Mouse (Mus musculus) C2C12 (cell line): ENCODE data around the gene Nhsl2. TPM values are rescaled to one million over a fixed set of nuclear protein-coding genes. Genes with fewer than 3 reads are reported as not detected.
A peak's percentile ranks its signal among the peaks of the same experiment; 100 is the strongest.

ENCODE experiments used
- H3K27me3 ChIP-seq: one replicate; pipeline ENCODE4 v1.6.1; 2011; ENCODE audit not compliant: control insufficient read depth, insufficient read depth, insufficient read length
- H3K36me3 ChIP-seq: one replicate; pipeline ENCODE4 v1.6.1; 2011; ENCODE audit not compliant: control insufficient read depth, insufficient read depth
- H3K4me3 ChIP-seq: one replicate; pipeline ENCODE4 v1.5.1; 2011; ENCODE audit warnings: mild to moderate bottlenecking, control low read depth; ENCODE audit not compliant: poor library complexity, insufficient read depth, severe bottlenecking
- H3K79me2 ChIP-seq: one replicate; pipeline ENCODE4 v1.6.1; 2011; ENCODE audit not compliant: control insufficient read depth, insufficient read depth
- H3K79me3 ChIP-seq: one replicate; pipeline ENCODE4 v1.6.1; 2011; ENCODE audit warnings: low read depth, control low read depth
- H3ac ChIP-seq: one replicate; pipeline ENCODE3; 2011; ENCODE audit warnings: low read depth; ENCODE audit not compliant: control insufficient read depth, insufficient read length
- CEBPB ChIP-seq: IDR thresholded peaks from one replicate; pipeline ENCODE4 v1.6.1; 2011; ENCODE audit warnings: low read depth, mild to moderate bottlenecking, control low read depth, moderate library complexity
- CTCF ChIP-seq: IDR thresholded peaks from one replicate; pipeline ENCODE4 v1.5.1; 2011; ENCODE audit not compliant: control insufficient read depth, insufficient read depth, insufficient read length
- FOSL1 ChIP-seq: IDR thresholded peaks from one replicate; pipeline ENCODE4 v1.8.0; 2011; ENCODE audit warnings: mild to moderate bottlenecking, low read length; ENCODE audit not compliant: poor library complexity, insufficient read depth, severe bottlenecking
- MAX ChIP-seq: IDR thresholded peaks from one replicate; pipeline ENCODE4 v1.6.1; 2011; ENCODE audit warnings: mild to moderate bottlenecking, control low read depth
- MYOD1 ChIP-seq: IDR thresholded peaks from one replicate; pipeline ENCODE4 v1.6.1; 2011; ENCODE audit warnings: low read depth; ENCODE audit not compliant: control insufficient read depth, insufficient read length
- MYOG ChIP-seq: IDR thresholded peaks from one replicate; pipeline ENCODE4 v1.6.1; 2011; ENCODE audit not compliant: control insufficient read depth, insufficient read length; ENCODE audit errors: extremely low read depth
- USF1 ChIP-seq: IDR thresholded peaks from one replicate; pipeline ENCODE4 v1.6.1; 2011; ENCODE audit warnings: low read depth, mild to moderate bottlenecking, control low read depth, moderate library complexity
- polyA plus RNA-seq: library from polyadenylated mRNA; unstranded; fragments of >200 nt; fragmentation: generic; extraction: Trizol; gene quantifications from one replicate; pipeline ENCODE4 v1.2.1, GENCODE M21; 2012; ENCODE audit warnings: missing spikeins

Gene Nhsl2
- polyA plus RNA-seq, 1 experiment = 0.26 TPM

DNA sequence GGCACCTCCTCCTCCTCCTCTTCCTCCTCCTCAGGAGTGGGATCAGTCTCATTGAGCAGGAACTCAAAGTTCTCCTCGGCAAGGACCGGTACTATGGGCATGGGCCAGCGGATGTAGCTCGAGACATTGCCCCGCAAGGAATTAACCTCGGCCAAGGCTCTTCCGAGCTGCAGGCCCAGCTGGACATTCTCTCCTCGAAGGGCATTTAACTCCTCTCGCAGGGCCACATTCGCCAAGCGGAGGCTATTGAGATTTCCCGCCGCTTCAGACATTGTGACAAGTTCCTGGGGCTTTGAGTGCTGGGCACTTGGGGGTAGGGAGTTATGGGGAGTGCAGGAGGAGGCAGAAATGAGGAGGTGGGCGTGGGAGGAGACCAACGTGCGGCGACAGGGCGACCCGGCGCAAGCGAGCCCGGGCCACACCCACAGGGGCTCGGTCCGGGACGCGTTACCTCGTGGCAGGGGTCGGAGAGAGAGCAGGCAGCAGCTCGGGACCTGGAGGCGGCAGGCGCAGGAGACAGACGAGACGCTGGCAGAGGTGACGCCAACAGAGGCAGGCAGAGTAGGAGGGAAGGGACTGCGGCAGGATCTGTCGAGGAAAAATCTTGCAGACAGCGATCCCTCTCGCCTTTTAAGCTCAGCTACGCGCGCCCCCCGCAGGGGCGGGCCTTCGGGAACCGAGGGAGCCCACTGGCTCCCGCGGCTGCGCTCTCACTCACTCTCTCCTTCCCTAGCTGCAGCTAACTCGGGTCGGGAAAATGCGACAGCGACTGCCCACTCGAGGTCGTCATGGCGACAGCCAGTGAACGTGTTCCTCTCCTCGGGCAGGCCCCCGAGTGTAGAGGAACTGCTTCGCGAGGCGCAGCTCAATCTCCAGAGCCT is 221.6 kb downstream of the Nhsl2 start, which contains the start of gene Rtl5:
Rtl5 (minus strand) TSS at position 714 of the 881 bp plus-strand sequence.
- peak within 1 kb of the TSS; percentile 74 for H3ac ChIP-seq
- H3K79me3 ChIP-seq = no peaks in the 10 kb centered on the region
- no peaks in the 10 kb centered on the region for H3K36me3 ChIP-seq
- no peak for TF ChIP-seq MYOG
- no peak for TF ChIP-seq MYOD1
- TF ChIP-seq FOSL1 = no peak
- no peak for TF ChIP-seq USF1
- no peak for TF ChIP-seq CEBPB
- H3K79me2 ChIP-seq = no peaks in the 10 kb centered on the region
- no peak within 1 kb of the TSS for H3K4me3 ChIP-seq
- H3K27me3 ChIP-seq = no peaks in the 10 kb centered on the region

GRCm38 (mm10) chrX:102071517-102071916 is 222.3 kb downstream of the Nhsl2 start:
- no peaks in the 10 kb centered on the region for H3K36me3 ChIP-seq
- TF ChIP-seq MAX (no peak), MYOG (no peak), MYOD1 (no peak), CEBPB (no peak), CTCF (no peak), USF1 (no peak), FOSL1 (no peak)
- no peak overlapping the region for H3ac ChIP-seq
- no peak overlapping the region for H3K4me3 ChIP-seq
- no peaks in the 10 kb centered on the region for H3K79me2 ChIP-seq
- no peaks in the 10 kb centered on the region for H3K79me3 ChIP-seq
- no peaks in the 10 kb centered on the region for H3K27me3 ChIP-seq

DNA sequence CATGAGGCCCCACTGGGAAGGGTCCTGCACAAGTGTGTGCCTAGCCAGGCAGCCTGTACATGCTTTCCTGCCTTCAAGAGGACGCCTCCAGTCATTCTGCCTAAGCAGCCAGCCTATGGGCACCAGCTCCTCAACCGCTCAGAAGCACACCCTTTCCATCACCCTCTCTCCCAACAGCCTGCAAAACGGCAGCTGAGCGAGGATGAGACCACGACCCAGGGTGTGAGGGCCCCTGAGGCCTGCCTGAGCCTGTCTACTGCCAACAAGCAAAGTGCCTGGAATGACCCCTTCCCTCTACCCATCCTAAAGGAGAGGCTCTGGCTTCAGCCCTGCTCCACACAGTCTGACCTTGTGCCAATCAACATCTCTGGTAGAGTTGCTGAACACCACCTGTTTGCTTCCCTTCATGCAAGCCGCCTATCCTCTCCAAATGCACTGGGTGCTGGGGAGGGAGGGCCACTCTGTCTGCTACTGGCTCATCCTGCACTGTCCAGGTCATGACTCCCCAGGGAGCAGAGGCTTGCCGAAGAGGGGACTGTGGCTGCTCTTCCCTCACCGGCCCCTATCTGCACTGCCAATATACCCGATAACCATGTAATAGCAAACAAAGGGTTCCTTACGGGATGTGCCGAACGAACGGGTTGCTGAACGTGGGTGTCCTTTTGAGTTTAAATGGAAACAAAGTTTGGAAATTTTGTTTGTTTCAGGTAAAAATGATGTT is 224.6 kb downstream of the Nhsl2 start:
- Histone ChIP-seq H3K79me3 (no peaks in the 10 kb centered on the region), H3K4me3 (no peak overlapping the region), H3K36me3 (no peaks in the 10 kb centered on the region), H3K79me2 (no peaks in the 10 kb centered on the region), H3K27me3 (no peaks in the 10 kb centered on the region), H3ac (no peak overlapping the region)
- TF ChIP-seq FOSL1 = no peak

GRCm38 (mm10) chrX:102074435-102074834 is 225.2 kb downstream of the Nhsl2 start:
- TF ChIP-seq USF1 = no peak
- no peak for TF ChIP-seq MAX
- TF ChIP-seq CTCF = no peak
- TF ChIP-seq FOSL1 = no peak
- TF ChIP-seq MYOG = no peak
- TF ChIP-seq MYOD1 = no peak
- TF ChIP-seq CEBPB = no peak
- Histone ChIP-seq H3K79me3 (no peaks in the 10 kb centered on the region), H3K4me3 (no peak overlapping the region), H3K27me3 (no peaks in the 10 kb centered on the region), H3K79me2 (no peaks in the 10 kb centered on the region), H3ac (no peak overlapping the region), H3K36me3 (no peaks in the 10 kb centered on the region)

DNA sequence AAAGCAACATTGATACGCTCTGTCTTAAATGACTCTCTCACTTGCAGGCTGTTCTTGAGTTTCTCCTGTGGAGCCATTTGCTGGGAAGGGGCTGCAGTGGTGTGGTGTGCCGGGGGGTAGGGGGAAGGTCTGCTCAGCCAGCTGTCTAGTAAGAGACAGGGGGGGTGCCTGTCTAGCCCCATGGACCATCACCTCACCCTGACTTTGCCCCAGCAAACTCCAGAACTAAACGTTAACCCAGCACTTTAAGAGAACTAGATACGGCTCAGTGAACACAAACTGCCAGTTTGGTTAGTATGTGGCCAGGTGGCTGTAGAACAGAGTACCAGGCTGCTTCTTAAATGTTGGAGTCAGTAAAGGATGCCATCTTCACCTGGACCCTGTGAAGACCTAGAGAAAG is 226.0 kb downstream of the Nhsl2 start:
- TF ChIP-seq MYOG (no peak), FOSL1 (no peak), USF1 (no peak), MAX (no peak), CEBPB (no peak), MYOD1 (no peak), CTCF (no peak)
- H3K4me3 ChIP-seq = no peak overlapping the region
- no peaks in the 10 kb centered on the region for H3K79me2 ChIP-seq
- no peaks in the 10 kb centered on the region for H3K36me3 ChIP-seq
- H3K79me3 ChIP-seq = no peaks in the 10 kb centered on the region
- no peaks in the 10 kb centered on the region for H3K27me3 ChIP-seq
- no peak overlapping the region for H3ac ChIP-seq
